Mouse (Mus musculus): ENCODE data around the gene Pds5b. TPM values are rescaled to one million over a fixed set of nuclear protein-coding genes. Genes with fewer than 3 reads are reported as not detected.

The Pds5b gene
- polyA plus RNA-seq, 1 experiment from 2014 or later = 46.7 TPM

DNA sequence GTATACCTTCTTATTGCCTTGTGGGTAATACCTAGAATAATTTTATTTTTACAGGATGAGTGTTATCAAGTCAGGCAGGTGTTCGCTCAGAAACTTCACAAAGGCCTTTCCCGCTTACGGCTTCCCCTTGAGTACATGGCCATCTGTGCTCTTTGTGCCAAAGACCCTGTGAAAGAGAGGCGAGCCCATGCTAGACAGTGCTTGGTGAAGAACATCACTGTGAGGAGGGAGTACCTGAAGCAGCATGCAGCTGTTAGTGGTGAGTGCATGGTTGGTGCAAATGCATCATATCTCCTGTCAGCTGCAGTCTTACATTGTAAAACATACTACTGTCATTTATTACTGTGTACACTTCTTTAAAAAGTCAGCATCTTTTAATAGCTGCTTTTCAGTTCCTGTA is 114.7 kb downstream of the Pds5b start:
- Histone ChIP-seq H3K9ac (replicated peaks; ENCODE audit: low read length) (no peak overlapping the region), H3K27ac (replicated peaks; ENCODE audit: low read depth, low read length) (no peak overlapping the region), H3K9me3 (ENCODE audit: control insufficient read depth, low read length) (no peaks in the 10 kb centered on the region), H3K4me3 (replicated peaks; ENCODE audit: low read depth, low read length) (no peak overlapping the region), H3K27me3 (ENCODE audit: control insufficient read depth, insufficient read depth, low read length) (no peaks in the 10 kb centered on the region), H3K36me3 (ENCODE audit: control insufficient read depth, insufficient read depth, low read length) (peaks cover 53% of the 10 kb centered on the region), H3K4me2 (ENCODE audit: low read length) (no peak overlapping the region), H3K4me1 (ENCODE audit: control insufficient read depth, insufficient read depth, low read length) (no peaks in the 10 kb centered on the region)
- DNase-seq (no peak), ATAC-seq (ENCODE audit: low FRiP score, low TSS enrichment) (no peak)
- 94% methylated on average over 4 of the region's 4 CpGs for WGBS

GRCm38 (mm10) chr5:150789039-150789438 is 115.5 kb downstream of the Pds5b start:
- H3K36me3 ChIP-seq (ENCODE audit: control insufficient read depth, insufficient read depth, low read length) = peaks cover 51% of the 10 kb centered on the region
- H3K27ac ChIP-seq (replicated peaks; ENCODE audit: low read depth, low read length) = no peak overlapping the region
- ATAC-seq (ENCODE audit: low FRiP score, low TSS enrichment) (no peak), DNase-seq (no peak)
- H3K9ac ChIP-seq (replicated peaks; ENCODE audit: low read length) = no peak overlapping the region
- no peaks in the 10 kb centered on the region for H3K27me3 ChIP-seq (ENCODE audit: control insufficient read depth, insufficient read depth, low read length)
- 97% methylated on average over 2 of the region's 2 CpGs for WGBS
- no peak overlapping the region for H3K4me3 ChIP-seq (replicated peaks; ENCODE audit: low read depth, low read length)
- H3K4me1 ChIP-seq (ENCODE audit: control insufficient read depth, insufficient read depth, low read length) = no peaks in the 10 kb centered on the region
- H3K4me2 ChIP-seq (ENCODE audit: low read length) = no peak overlapping the region
- H3K9me3 ChIP-seq (ENCODE audit: control insufficient read depth, low read length) = no peaks in the 10 kb centered on the region

GRCm38 (mm10) chr5:150794181-150794580 is 120.6 kb downstream of the Pds5b start:
- 93% methylated on average over 6 of the region's 6 CpGs for WGBS
- Histone ChIP-seq H3K9me3 (ENCODE audit: control insufficient read depth, low read length) (no peaks in the 10 kb centered on the region), H3K27me3 (ENCODE audit: control insufficient read depth, insufficient read depth, low read length) (no peaks in the 10 kb centered on the region), H3K4me2 (ENCODE audit: low read length) (no peak overlapping the region), H3K9ac (replicated peaks; ENCODE audit: low read length) (no peak overlapping the region), H3K27ac (replicated peaks; ENCODE audit: low read depth, low read length) (no peak overlapping the region), H3K4me3 (replicated peaks; ENCODE audit: low read depth, low read length) (no peak overlapping the region), H3K36me3 (ENCODE audit: control insufficient read depth, insufficient read depth, low read length) (peaks cover 55% of the 10 kb centered on the region), H3K4me1 (ENCODE audit: control insufficient read depth, insufficient read depth, low read length) (no peaks in the 10 kb centered on the region)
- ATAC-seq (ENCODE audit: low FRiP score, low TSS enrichment) = no peak
- DNase-seq = no peak

GRCm38 (mm10) chr5:150800056-150800455 is 126.5 kb downstream of the Pds5b start:
- ATAC-seq (ENCODE audit: low FRiP score, low TSS enrichment) = no peak
- no peak overlapping the region for H3K27ac ChIP-seq (replicated peaks; ENCODE audit: low read depth, low read length)
- H3K9me3 ChIP-seq (ENCODE audit: control insufficient read depth, low read length) = no peaks in the 10 kb centered on the region
- H3K4me1 ChIP-seq (ENCODE audit: control insufficient read depth, insufficient read depth, low read length) = no peaks in the 10 kb centered on the region
- H3K27me3 ChIP-seq (ENCODE audit: control insufficient read depth, insufficient read depth, low read length) = no peaks in the 10 kb centered on the region
- no peak for DNase-seq
- H3K36me3 ChIP-seq (ENCODE audit: control insufficient read depth, insufficient read depth, low read length) = peaks cover 51% of the 10 kb centered on the region
- H3K4me3 ChIP-seq (replicated peaks; ENCODE audit: low read depth, low read length) = no peak overlapping the region
- H3K9ac ChIP-seq (replicated peaks; ENCODE audit: low read length) = no peak overlapping the region
- no peak overlapping the region for H3K4me2 ChIP-seq (ENCODE audit: low read length)
- 91% methylated on average over 2 of the region's 2 CpGs for WGBS

DNA sequence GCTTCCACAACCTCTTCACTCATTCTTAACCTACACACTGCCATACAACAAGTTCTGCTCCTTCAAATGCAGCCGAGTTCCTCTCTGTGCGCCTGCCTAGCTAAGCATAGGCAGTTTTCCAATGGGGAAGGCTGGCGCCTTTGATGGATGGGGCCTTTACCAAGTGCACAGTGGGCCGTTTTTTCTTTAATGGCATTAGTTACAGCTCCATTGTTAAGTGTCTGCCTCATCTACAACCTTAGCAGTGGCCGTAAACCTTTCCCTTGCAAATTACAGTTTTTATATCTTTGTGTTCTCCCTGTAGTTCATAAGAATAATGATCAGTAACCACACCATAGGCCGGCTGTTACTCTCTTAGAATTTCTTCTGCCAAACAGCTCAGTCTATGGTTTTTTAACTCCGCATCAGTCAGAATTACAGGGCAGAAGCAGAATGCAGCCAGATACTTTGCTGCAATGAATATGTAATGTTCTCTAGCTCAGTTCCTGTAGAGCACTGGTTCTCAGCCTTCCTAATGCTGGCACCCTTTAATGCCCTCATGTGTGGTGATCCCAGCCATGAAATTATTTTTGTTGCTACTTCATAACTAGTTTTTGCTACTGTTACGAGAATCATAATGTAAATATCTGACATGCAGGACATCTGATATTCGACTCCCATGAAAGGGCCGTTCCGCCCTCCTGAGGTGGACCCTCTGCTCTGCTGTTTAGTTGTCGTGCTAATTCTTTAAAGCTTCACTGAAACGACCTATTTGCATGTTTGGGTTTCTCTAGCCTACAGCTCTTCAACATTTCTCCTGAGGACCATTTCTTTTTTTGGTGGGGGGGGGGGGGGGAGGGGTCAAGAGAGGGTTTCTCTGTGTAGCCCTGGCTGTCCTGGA is 140.8 kb downstream of the Pds5b start:
- H3K36me3 ChIP-seq (ENCODE audit: control insufficient read depth, insufficient read depth, low read length) = 0 out of 2 replicates have a peak, but pooled peaks cover 3% of the 10 kb centered on the region
- WGBS = 38% methylated on average over 13 of the region's 13 CpGs
- H3K4me1 ChIP-seq (ENCODE audit: control insufficient read depth, insufficient read depth, low read length) = 0 out of 2 replicates have a peak, but pooled peaks cover 4% of the 10 kb centered on the region
- no peaks in the 10 kb centered on the region for H3K27me3 ChIP-seq (ENCODE audit: control insufficient read depth, insufficient read depth, low read length)
- H3K9ac ChIP-seq (replicated peaks; ENCODE audit: low read length) = no peak overlapping the region
- DNase-seq (peak; percentile 38), ATAC-seq (ENCODE audit: low FRiP score, low TSS enrichment) (0 out of 2 replicates have a peak, but pooled peaks have one; percentile 34)
- no peak overlapping the region for H3K4me3 ChIP-seq (replicated peaks; ENCODE audit: low read depth, low read length)
- peak overlapping the region; percentile 43; the same call in 1 of the 2 replicates for H3K27ac ChIP-seq (replicated peaks; ENCODE audit: low read depth, low read length)
- no peak overlapping the region for H3K4me2 ChIP-seq (ENCODE audit: low read length)
- no peaks in the 10 kb centered on the region for H3K9me3 ChIP-seq (ENCODE audit: control insufficient read depth, low read length)

DNA sequence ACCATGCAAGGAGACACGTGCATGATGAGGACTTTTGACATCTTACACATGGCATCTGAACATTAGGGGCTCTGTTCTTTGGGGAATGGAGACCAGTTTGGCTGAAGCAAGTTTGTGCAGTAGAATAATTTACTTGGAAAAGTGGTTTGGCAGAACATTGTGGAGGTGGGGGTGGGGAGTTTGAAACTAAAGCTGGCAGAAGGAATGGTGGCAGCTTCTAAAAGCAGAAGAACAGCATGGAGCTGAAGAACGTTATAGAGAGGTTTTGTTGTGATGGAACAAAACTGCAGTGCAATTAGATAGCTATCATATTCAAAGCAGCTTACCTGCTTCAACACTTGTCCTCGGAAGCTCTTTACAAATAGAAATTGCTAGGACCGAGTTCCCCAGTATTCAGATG is 141.9 kb downstream of the Pds5b start:
- H3K4me1 ChIP-seq (ENCODE audit: control insufficient read depth, insufficient read depth, low read length) = 0 out of 2 replicates have a peak, but pooled peaks cover 4% of the 10 kb centered on the region
- no peaks in the 10 kb centered on the region for H3K27me3 ChIP-seq (ENCODE audit: control insufficient read depth, insufficient read depth, low read length)
- no peak overlapping the region for H3K4me3 ChIP-seq (replicated peaks; ENCODE audit: low read depth, low read length)
- no peak overlapping the region for H3K9ac ChIP-seq (replicated peaks; ENCODE audit: low read length)
- DNase-seq = no peak
- WGBS = 91% methylated on average over 4 of the region's 4 CpGs
- no peak overlapping the region for H3K4me2 ChIP-seq (ENCODE audit: low read length)
- H3K27ac ChIP-seq (replicated peaks; ENCODE audit: low read depth, low read length) = no peak overlapping the region
- H3K36me3 ChIP-seq (ENCODE audit: control insufficient read depth, insufficient read depth, low read length) = no peaks in the 10 kb centered on the region
- ATAC-seq (ENCODE audit: low FRiP score, low TSS enrichment) = no peak
- H3K9me3 ChIP-seq (ENCODE audit: control insufficient read depth, low read length) = no peaks in the 10 kb centered on the region

- no peak for DNase-seq
- H3K4me2 ChIP-seq (ENCODE audit: low read length) = no peak overlapping the region
- no peak for ATAC-seq (ENCODE audit: low FRiP score, low TSS enrichment)
- no peaks in the 10 kb centered on the region for H3K27me3 ChIP-seq (ENCODE audit: control insufficient read depth, insufficient read depth, low read length)
- H3K9me3 ChIP-seq (ENCODE audit: control insufficient read depth, low read length) = no peaks in the 10 kb centered on the region
- no peak overlapping the region for H3K9ac ChIP-seq (replicated peaks; ENCODE audit: low read length)
- no peaks in the 10 kb centered on the region for H3K36me3 ChIP-seq (ENCODE audit: control insufficient read depth, insufficient read depth, low read length)
- H3K27ac ChIP-seq (replicated peaks; ENCODE audit: low read depth, low read length) = no peak overlapping the region
- H3K4me1 ChIP-seq (ENCODE audit: control insufficient read depth, insufficient read depth, low read length) = 0 out of 2 replicates have a peak, but pooled peaks cover 4% of the 10 kb centered on the region
- WGBS = 85% methylated on average over 5 of the region's 5 CpGs
- H3K4me3 ChIP-seq (replicated peaks; ENCODE audit: low read depth, low read length) = no peak overlapping the region
Measured at GRCm38 (mm10) chr5:150816775-150817174, 143.2 kb downstream of the Pds5b start.

- WGBS = 69% methylated on average over 2 of the region's 2 CpGs
- ATAC-seq (ENCODE audit: low FRiP score, low TSS enrichment) = no peak
- H3K27ac ChIP-seq (replicated peaks; ENCODE audit: low read depth, low read length) = no peak overlapping the region
Measured at GRCm38 (mm10) chr5:150818041-150818440, 144.5 kb downstream of the Pds5b start.

DNA sequence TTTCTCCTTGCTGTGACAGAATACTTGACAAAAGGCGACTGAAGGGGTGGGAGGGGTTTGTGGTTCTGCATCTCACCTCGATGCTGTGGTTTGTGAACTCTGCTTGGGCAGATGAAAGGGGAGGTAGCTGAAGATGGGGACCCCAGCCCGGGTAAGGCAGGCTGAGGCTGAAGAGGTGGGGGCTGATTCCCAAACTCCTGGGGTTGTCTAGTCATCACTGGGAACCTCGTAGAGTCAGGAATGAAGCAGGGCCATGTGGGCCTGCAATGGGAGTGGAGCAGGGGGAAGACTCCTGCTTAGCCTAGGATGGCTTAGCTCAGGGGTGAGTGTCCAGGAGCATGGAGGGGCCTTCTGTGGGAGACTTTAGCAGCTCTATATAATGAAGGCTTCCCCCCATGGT is 145.3 kb downstream of the Pds5b start:
- WGBS = 83% methylated on average over 4 of the region's 4 CpGs

More at GRCm38 (mm10) chr5:150818041-150818440, 144.5 kb downstream of the Pds5b start:
- Histone ChIP-seq H3K4me3 (replicated peaks; ENCODE audit: low read depth, low read length) (no peak overlapping the region), H3K36me3 (ENCODE audit: control insufficient read depth, insufficient read depth, low read length) (no peaks in the 10 kb centered on the region), H3K9me3 (ENCODE audit: control insufficient read depth, low read length) (no peaks in the 10 kb centered on the region), H3K27me3 (ENCODE audit: control insufficient read depth, insufficient read depth, low read length) (no peaks in the 10 kb centered on the region), H3K4me2 (ENCODE audit: low read length) (no peak overlapping the region), H3K4me1 (ENCODE audit: control insufficient read depth, insufficient read depth, low read length) (0 out of 2 replicates have a peak, but pooled peaks cover 4% of the 10 kb centered on the region), H3K9ac (replicated peaks; ENCODE audit: low read length) (no peak overlapping the region)
- DNase-seq = no peak

More for the DNA sequence above, 145.3 kb downstream of the Pds5b start:
- no peaks in the 10 kb centered on the region for H3K9me3 ChIP-seq (ENCODE audit: control insufficient read depth, low read length)
- H3K4me2 ChIP-seq (ENCODE audit: low read length) = no peak overlapping the region
- no peaks in the 10 kb centered on the region for H3K27me3 ChIP-seq (ENCODE audit: control insufficient read depth, insufficient read depth, low read length)
- H3K9ac ChIP-seq (replicated peaks; ENCODE audit: low read length) = no peak overlapping the region
- no peak for DNase-seq
- no peaks in the 10 kb centered on the region for H3K36me3 ChIP-seq (ENCODE audit: control insufficient read depth, insufficient read depth, low read length)
- no peak overlapping the region for H3K4me3 ChIP-seq (replicated peaks; ENCODE audit: low read depth, low read length)
- ATAC-seq (ENCODE audit: low FRiP score, low TSS enrichment) = no peak
- no peak overlapping the region for H3K27ac ChIP-seq (replicated peaks; ENCODE audit: low read depth, low read length)
- H3K4me1 ChIP-seq (ENCODE audit: control insufficient read depth, insufficient read depth, low read length) = 0 out of 2 replicates have a peak, but pooled peaks cover 2% of the 10 kb centered on the region

Data from midbrain, embryonic 14.5 days (tissue).